Mouse (Mus musculus) limb, embryonic 14.5 days (tissue): Measurements from ENCODE around the gene Irf6. TPM values are rescaled to one million over a fixed set of nuclear protein-coding genes. Genes with fewer than 3 reads are reported as not detected.

Source experiments
- ATAC-seq: fragments of 200-750 bp; cut with Nextera tagmentation; 2 replicates; pipeline ENCODE4 v1.8.0; 2017; ENCODE audit warnings: low read depth, moderate number of reproducible peaks, moderate TSS enrichment; ENCODE audit not compliant: low FRiP score
- DNase-seq: peaks from one replicate; pipeline ENCODE4 v3.0.0-alpha.2; 2015; ENCODE audit warnings: low spot score
- H3K27ac ChIP-seq: fragments of 300-500 bp; sonication (generic); replicated peaks from 2 replicates; pipeline ENCODE4 v1.5.1; 2014; ENCODE audit warnings: low read depth, mild to moderate bottlenecking, low read length, moderate library complexity, mixed read lengths
- H3K27me3 ChIP-seq: fragments of 300-500 bp; sonication (generic); 2 replicates; pipeline ENCODE4 v1.6.1; 2014; ENCODE audit warnings: low read length, mixed read lengths; ENCODE audit not compliant: control insufficient read depth, insufficient read depth
- H3K36me3 ChIP-seq: fragments of 300-500 bp; sonication (generic); 2 replicates; pipeline ENCODE4 v1.6.1; 2014; ENCODE audit warnings: mild to moderate bottlenecking, low read length, moderate library complexity, mixed read lengths; ENCODE audit not compliant: control insufficient read depth, insufficient read depth
- H3K4me1 ChIP-seq: fragments of 300-500 bp; sonication (generic); 2 replicates; pipeline ENCODE4 v1.6.1; 2014; ENCODE audit warnings: antibody characterized with exemption, low read length, mixed read lengths; ENCODE audit not compliant: control insufficient read depth, insufficient read depth
- H3K4me2 ChIP-seq: fragments of 300-500 bp; sonication (generic); replicated peaks from 2 replicates; pipeline ENCODE4 v1.6.1; 2014; ENCODE audit warnings: low read depth, mild to moderate bottlenecking, low read length, moderate library complexity; ENCODE audit not compliant: severe bottlenecking
- H3K4me3 ChIP-seq: fragments of 300-500 bp; sonication (generic); replicated peaks from 2 replicates; pipeline ENCODE4 v1.5.1; 2014; ENCODE audit warnings: low read length
- H3K9ac ChIP-seq: fragments of 300-500 bp; sonication (generic); 2 replicates; pipeline ENCODE4 v1.6.1; 2014; ENCODE audit warnings: mild to moderate bottlenecking, low read depth, low read length, moderate library complexity; ENCODE audit not compliant: severe bottlenecking
- H3K9me3 ChIP-seq: fragments of 300-500 bp; sonication (generic); 2 replicates; pipeline ENCODE4 v1.6.1; 2016; ENCODE audit warnings: low read length; ENCODE audit not compliant: control insufficient read depth
- POLR2A ChIP-seq: fragments of 200-500 bp; IDR thresholded peaks from 2 replicates; pipeline ENCODE4 v1.8.0; 2012; ENCODE audit warnings: inconsistent platforms, mild to moderate bottlenecking, moderate library complexity, borderline replicate concordance; ENCODE audit not compliant: insufficient read depth, insufficient read length; ENCODE audit errors: extremely low read depth
- WGBS: fragments of 180-500 bp; shearing (Covaris S2); extraction: QIAGEN DNeasy Blood & Tissue Kit; methylation state at CpG from one replicate; pipeline ENCODE4 v1.1.7; 2014; 5-methylcytosine and 5-hydroxymethylcytosine counted together
- polyA plus RNA-seq, 2 experiments: library from polyadenylated mRNA; depleted of rRNA in 1 of 2; stranded (reverse) in 1 of 2; unstranded in 1 of 2; fragments of >200 nt; fragmentation: Nextera tagmentation in 1 of 2; extraction: Ambion mirVana in 1 of 2; gene quantifications; 2 replicates each; pipeline versions ENCODE4 v1.2.1 to v1.2.3; 2012 to 2014

Irf6 gene
- polyA plus RNA-seq, 2 experiments, result 23.5 to 50.0 TPM

DNA sequence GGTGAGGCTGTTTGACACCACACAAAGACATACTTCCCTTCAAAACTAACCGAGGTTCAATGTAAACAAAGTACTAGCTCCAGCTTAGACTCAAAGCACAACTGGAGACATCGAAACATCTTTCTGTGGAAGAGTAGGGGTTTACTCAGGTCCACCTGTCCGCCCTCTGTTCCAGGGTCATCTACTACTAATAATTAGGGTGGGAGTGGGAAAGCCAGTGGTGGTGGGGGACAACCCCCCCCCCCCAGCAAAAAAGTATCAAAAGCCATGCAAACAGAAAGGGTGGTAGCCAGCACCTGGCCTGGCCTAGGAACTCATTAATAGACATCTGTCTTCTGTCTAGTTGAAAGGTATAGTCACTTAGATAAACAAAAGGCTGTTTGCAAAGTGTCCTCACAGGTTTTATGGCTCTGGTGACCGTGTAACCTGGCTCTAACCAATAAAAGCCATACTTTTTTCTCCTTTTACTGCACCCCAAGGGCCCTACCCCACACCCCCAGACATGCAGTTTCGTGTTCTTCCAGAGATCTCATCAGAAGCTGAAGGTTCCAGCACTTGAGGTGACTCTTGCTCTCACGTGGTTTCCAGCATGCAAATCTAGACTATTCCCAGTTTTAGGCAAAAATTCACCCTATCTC, 21.5 kb upstream of the Irf6 start:
- TF ChIP-seq POLR2A, result no peak
- H3K27me3 ChIP-seq, result no peaks in the 10 kb centered on the region
- no peak for DNase-seq
- WGBS, result 38% methylated on average over 6 of the region's 6 CpGs
- H3K27ac ChIP-seq, result no peak overlapping the region
- peaks cover 5% of the 10 kb centered on the region; the same call in 1 of the 2 replicates for H3K4me1 ChIP-seq
- H3K36me3 ChIP-seq, result peaks cover 18% of the 10 kb centered on the region
- no peak overlapping the region for H3K4me2 ChIP-seq
- H3K4me3 ChIP-seq, result no peak overlapping the region
- H3K9ac ChIP-seq, result no peak overlapping the region
- no peak for ATAC-seq
- H3K9me3 ChIP-seq, result no peaks in the 10 kb centered on the region

DNA sequence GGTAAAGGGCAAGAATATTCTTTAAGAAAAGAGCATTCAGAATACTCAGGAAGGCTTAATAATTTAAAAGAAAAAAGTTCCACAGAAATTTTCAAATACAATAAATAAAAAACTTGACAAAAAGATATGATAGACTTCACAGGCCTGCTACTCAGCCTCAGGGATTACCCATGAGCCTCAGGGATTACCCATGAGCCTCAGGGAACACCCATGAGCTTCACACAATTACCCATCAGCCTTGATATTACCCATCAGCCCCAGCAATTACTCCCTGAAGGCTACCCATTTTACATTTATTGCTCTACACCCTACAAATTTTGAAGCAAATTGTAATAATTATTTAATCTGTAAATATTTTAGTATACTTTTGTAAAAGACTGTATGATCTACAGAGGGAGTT, 20.5 kb upstream of the Irf6 start:
- no peak for ATAC-seq
- no peak overlapping the region for H3K4me3 ChIP-seq
- DNase-seq, result no peak

DNA sequence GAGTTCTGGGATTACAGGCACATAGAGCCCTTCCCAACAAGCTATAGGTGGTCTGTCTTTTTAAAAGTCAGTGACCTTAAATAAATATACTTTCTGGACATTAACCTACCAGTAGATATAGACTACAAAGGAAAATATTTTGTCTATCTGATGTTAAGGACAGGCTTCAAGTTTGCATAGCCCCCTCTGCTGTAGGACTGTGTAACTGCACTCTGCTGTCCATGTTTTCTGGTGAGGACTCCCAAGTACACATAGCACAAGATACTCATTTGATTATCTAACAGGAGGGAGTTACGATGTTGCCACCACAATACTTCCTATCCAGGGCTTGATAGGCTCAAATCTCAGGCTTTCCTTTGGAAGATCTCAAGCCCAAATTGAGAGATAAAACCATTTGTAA, 19.2 kb upstream of the Irf6 start:
- DNase-seq (no peak), ATAC-seq (no peak)
- no peaks in the 10 kb centered on the region for H3K36me3 ChIP-seq
- H3K4me3 ChIP-seq, result no peak overlapping the region
- H3K4me1 ChIP-seq, result peaks cover 5% of the 10 kb centered on the region; the same call in 1 of the 2 replicates
- H3K27ac ChIP-seq, result no peak overlapping the region
- H3K9me3 ChIP-seq, result no peaks in the 10 kb centered on the region
- WGBS, result 90% methylated on average over 1 of the region's 1 CpGs
- H3K4me2 ChIP-seq, result no peak overlapping the region
- H3K9ac ChIP-seq, result no peak overlapping the region
- TF ChIP-seq POLR2A, result no peak
- no peaks in the 10 kb centered on the region for H3K27me3 ChIP-seq

More for the DNA sequence above, 20.5 kb upstream of the Irf6 start:
- TF ChIP-seq POLR2A, result no peak
- Histone ChIP-seq H3K27me3 (no peaks in the 10 kb centered on the region), H3K27ac (no peak overlapping the region), H3K9ac (no peak overlapping the region), H3K9me3 (no peaks in the 10 kb centered on the region), H3K4me2 (no peak overlapping the region), H3K4me1 (peaks cover 5% of the 10 kb centered on the region; the same call in 1 of the 2 replicates), H3K36me3 (peaks cover 8% of the 10 kb centered on the region)

DNA sequence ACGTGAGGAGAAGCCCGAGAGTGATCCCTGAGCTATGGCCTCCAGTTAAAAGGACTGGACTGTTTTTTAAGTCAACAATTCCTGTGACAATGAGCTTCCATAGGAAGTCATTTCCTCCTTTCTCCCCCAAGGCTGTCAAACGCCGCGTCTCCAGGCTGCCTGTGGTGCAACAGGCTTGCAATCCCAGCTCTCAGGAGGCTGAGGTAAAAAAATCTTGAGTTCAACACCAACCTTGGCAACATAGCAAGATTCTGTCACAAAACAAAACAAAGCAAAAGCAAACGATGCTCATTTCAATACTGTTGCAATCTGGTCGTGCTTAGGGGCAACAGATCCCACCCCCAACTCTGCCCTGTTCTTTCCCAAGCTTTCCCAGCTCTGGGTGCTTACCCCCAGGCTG, 14.8 kb upstream of the Irf6 start:
- Histone ChIP-seq H3K27me3 (no peaks in the 10 kb centered on the region), H3K4me3 (no peak overlapping the region), H3K4me1 (no peaks in the 10 kb centered on the region), H3K9ac (no peak overlapping the region), H3K4me2 (no peak overlapping the region), H3K27ac (no peak overlapping the region), H3K9me3 (no peaks in the 10 kb centered on the region), H3K36me3 (no peaks in the 10 kb centered on the region)
- no peak for TF ChIP-seq POLR2A
- 34% methylated on average over 7 of the region's 7 CpGs for WGBS
- DNase-seq (no peak), ATAC-seq (no peak)

DNA sequence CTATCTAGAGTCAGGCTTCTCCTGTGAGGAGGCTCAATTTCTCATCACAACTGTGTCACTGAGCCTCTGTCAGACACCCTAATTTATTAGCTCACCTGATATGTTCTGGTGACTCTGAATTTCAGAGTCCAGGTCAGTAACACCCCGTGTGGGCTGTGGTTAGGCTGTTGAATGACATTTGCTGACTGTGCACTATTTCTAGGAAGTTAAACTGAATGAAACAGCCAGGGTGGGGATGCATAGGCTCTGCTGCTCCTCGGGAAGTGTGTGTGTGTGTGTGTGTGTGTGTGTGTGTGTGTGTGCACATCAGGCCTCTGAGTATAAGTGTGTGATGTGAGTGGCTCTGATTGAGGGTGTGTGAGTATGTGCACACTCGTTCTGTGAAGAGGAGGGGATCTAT, 14.2 kb upstream of the Irf6 start:
- Histone ChIP-seq H3K4me2 (no peak overlapping the region), H3K9me3 (no peaks in the 10 kb centered on the region), H3K4me3 (no peak overlapping the region), H3K27me3 (no peaks in the 10 kb centered on the region), H3K27ac (no peak overlapping the region), H3K36me3 (no peaks in the 10 kb centered on the region), H3K4me1 (no peaks in the 10 kb centered on the region), H3K9ac (no peak overlapping the region)
- no peak for TF ChIP-seq POLR2A
- 39% methylated on average over 3 of the region's 3 CpGs for WGBS
- ATAC-seq (no peak), DNase-seq (no peak)
